Mouse (Mus musculus) small intestine, adult 2 months (tissue): ENCODE results near the gene Ikzf3.

Experiments used
- CTCF ChIP-seq: fragments of 200-500 bp; IDR thresholded peaks from 2 replicates; pipeline ENCODE4 v1.5.1; 2012; ENCODE audit warnings: low read depth, mild to moderate bottlenecking, control low read depth, inconsistent platforms, low read length, moderate library complexity, mixed read lengths; ENCODE audit not compliant: insufficient replicate concordance, insufficient read length; ENCODE audit errors: extremely low read depth
- POLR2A ChIP-seq: fragments of 200-500 bp; IDR thresholded peaks from 2 replicates; pipeline ENCODE4 v1.6.1; 2012; ENCODE audit warnings: low read depth, mild to moderate bottlenecking, control low read depth, inconsistent platforms, low read length, moderate library complexity

DNA sequence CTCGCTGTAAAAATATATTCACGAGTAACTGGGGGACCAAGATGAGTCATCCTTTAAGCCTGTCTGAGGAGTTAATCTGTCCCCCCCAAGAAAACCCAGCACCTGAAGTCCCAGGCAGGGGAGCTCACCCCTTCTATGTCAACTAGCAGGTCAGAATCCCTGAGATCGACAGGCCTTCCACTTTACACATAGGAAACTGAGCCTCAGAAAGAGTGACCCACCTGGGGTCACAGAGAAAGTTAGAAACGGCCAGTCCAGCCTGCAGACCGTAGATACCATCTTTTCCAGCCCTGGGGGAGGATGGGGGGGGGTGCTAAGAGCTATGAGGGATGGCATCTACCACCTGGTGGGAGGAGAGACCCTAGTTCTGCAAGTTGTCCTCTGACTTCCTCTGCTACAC lies 89.3 kb downstream of the Ikzf3 start:
- no peak for TF ChIP-seq CTCF
- no peak for TF ChIP-seq POLR2A
